Mouse (Mus musculus) heart, embryonic 13.5 days (tissue): Measurements from ENCODE around the gene 2610008E11Rik. TPM values are rescaled to one million over a fixed set of nuclear protein-coding genes. Genes with fewer than 3 reads are reported as not detected.
A peak's percentile ranks its signal among the peaks of the same experiment; 100 is the strongest.

Experiments used
- ATAC-seq: fragments of 200-750 bp; cut with Nextera tagmentation; 2 replicates; pipeline ENCODE4 v1.8.0; 2017; ENCODE audit warnings: moderate TSS enrichment; ENCODE audit not compliant: insufficient number of reproducible peaks, low FRiP score, low TSS enrichment; ENCODE audit errors: extremely low read depth
- H3K27ac ChIP-seq: fragments of 300-500 bp; sonication (generic); replicated peaks from 2 replicates; pipeline ENCODE4 v1.5.1; 2015; ENCODE audit warnings: moderate library complexity, mild to moderate bottlenecking, inconsistent platforms
- H3K27me3 ChIP-seq: fragments of 300-500 bp; sonication (generic); replicated peaks from 2 replicates; pipeline ENCODE4 v1.6.1; 2015; ENCODE audit warnings: mild to moderate bottlenecking, inconsistent platforms
- H3K36me3 ChIP-seq: fragments of 300-500 bp; sonication (generic); 2 replicates; pipeline ENCODE4 v1.6.1; 2015; ENCODE audit warnings: mild to moderate bottlenecking, inconsistent platforms
- H3K4me1 ChIP-seq: fragments of 300-500 bp; sonication (generic); 2 replicates; pipeline ENCODE4 v1.6.1; 2015; ENCODE audit warnings: inconsistent platforms
- H3K4me2 ChIP-seq: fragments of 300-500 bp; sonication (generic); 2 replicates; pipeline ENCODE4 v1.6.1; 2015; ENCODE audit warnings: inconsistent platforms, mild to moderate bottlenecking, moderate library complexity
- H3K4me3 ChIP-seq: fragments of 300-500 bp; sonication (generic); 2 replicates; pipeline ENCODE4 v1.5.1; 2015; ENCODE audit warnings: moderate library complexity, mild to moderate bottlenecking, inconsistent platforms
- H3K9ac ChIP-seq: fragments of 300-500 bp; sonication (generic); 2 replicates; pipeline ENCODE4 v1.6.1; 2015; ENCODE audit warnings: inconsistent platforms, mild to moderate bottlenecking, moderate library complexity
- H3K9me3 ChIP-seq: fragments of 300-500 bp; sonication (generic); 2 replicates; pipeline ENCODE4 v1.6.1; 2016; ENCODE audit warnings: inconsistent platforms
- WGBS: fragments of 180-500 bp; shearing (Covaris S2); methylation state at CpG from one replicate; pipeline ENCODE4 v1.1.7; 2015; ENCODE audit warnings: mixed read lengths; 5-methylcytosine and 5-hydroxymethylcytosine counted together
- polyA plus RNA-seq: library from polyadenylated mRNA; unstranded; fragments of >200 nt; fragmentation: Nextera tagmentation; extraction: Ambion mirVana; gene quantifications from 2 replicates; pipeline ENCODE4 v1.2.1, GENCODE M21; 2015

Gene 2610008E11Rik
- polyA plus RNA-seq: 16.4 and 16.7 TPM in 2 replicates

DNA sequence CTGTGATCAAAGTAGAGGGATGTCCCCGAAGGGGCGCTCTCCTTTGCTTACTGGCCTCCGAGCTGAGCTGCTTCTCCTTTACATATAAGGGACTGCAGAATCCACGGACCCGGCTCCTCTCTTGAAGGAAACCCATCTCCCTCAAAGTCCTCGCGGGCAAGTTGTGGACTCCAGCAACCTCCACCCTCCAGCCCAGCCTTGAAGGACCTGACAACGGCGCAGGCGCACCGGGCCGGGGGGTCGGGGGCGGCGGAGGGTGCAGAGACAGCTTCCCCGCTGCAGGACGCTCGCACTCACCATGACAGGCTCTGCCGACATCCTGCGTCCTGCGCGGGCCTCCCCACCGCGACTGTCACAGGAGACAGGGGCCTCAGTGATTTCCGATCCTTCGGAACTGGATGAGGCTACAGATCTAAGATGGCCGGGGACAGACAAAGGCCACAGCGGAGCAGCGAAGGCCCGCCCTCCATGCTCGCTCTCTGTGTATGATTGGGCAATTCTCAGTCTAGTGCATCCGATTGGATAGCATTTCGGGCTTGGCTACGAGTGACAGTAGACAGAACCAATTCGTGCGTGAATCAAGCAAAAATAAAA, at the start of gene 2610008E11Rik:
TSS of gene 2610008E11Rik (minus strand) at position 440 of the 594 bp plus-strand sequence.
- peaks cover 25% of the 10 kb centered on the region for H3K36me3 ChIP-seq
- peak within 1 kb of the TSS; percentile 96 for H3K9ac ChIP-seq
- no peaks in the 10 kb centered on the region for H3K27me3 ChIP-seq
- peak; percentile 100 for ATAC-seq
- peaks cover 39% of the 10 kb centered on the region for H3K4me1 ChIP-seq
- no peaks in the 10 kb centered on the region for H3K9me3 ChIP-seq
- peak within 1 kb of the TSS; percentile 82 for H3K4me2 ChIP-seq
- H3K4me3 ChIP-seq: peak within 1 kb of the TSS; percentile 91
- WGBS: 1% methylated on average over 36 of the region's 36 CpGs
- peak within 1 kb of the TSS; percentile 98 for H3K27ac ChIP-seq

DNA sequence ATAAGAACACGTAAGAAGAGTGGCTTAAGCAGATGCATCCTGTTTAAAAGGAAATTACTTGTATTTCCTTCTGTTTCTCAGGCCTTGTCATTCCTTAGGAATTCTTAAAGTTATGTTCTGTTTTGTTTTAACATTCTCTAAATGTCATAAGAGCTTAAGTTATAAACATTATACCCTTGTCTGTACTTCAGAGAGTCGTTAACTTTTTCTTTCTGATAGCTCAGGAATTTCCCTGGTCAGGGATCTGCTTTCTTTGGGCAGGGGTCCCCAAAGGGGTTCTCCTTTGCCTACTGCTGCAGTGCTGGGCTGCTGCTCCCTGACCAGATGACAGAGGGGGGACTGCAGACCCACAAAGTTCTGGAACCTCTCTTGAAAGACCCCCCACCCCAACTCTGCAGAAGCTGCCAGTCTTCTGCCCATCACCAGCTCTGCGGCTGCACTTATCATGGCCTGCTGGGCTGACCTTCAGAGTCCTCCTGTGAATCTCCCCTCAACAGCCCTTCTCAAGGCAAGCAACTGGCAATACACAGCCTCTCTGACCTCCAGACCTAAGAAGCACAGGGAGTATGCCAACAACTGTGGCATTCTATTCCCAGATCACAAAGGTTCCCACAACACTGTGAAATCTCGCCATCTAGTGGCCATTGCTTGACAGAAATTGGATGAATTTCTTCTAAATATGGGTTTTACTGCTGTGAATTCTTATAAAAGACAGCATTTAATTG, 18.9 kb upstream of the 2610008E11Rik start:
- WGBS: 26% methylated on average over 4 of the region's 4 CpGs
- Histone ChIP-seq H3K27me3 (no peaks in the 10 kb centered on the region), H3K27ac (peak overlapping the region; percentile 76), H3K9ac (no peak overlapping the region), H3K4me3 (no peak overlapping the region), H3K36me3 (no peaks in the 10 kb centered on the region), H3K4me1 (peaks cover 5% of the 10 kb centered on the region), H3K9me3 (no peaks in the 10 kb centered on the region), H3K4me2 (no peak overlapping the region)
- no peak for ATAC-seq

- whole genome bisulfite sequencing: 73% methylated on average over 1 of the region's 1 CpGs
- no peaks in the 10 kb centered on the region for H3K9me3 ChIP-seq
- ATAC-seq: no peak
- no peaks in the 10 kb centered on the region for H3K27me3 ChIP-seq
- 0 out of 2 replicates have a peak overlapping the region, but pooled peaks have one; percentile 25 for H3K27ac ChIP-seq
- H3K4me1 ChIP-seq: peaks cover 5% of the 10 kb centered on the region
- H3K36me3 ChIP-seq: no peaks in the 10 kb centered on the region
- H3K9ac ChIP-seq: no peak overlapping the region
- H3K4me3 ChIP-seq: no peak overlapping the region
- H3K4me2 ChIP-seq: no peak overlapping the region
Observed at GRCm38 (mm10) chr10:79115085-79115484, 17.7 kb upstream of the 2610008E11Rik start.

DNA sequence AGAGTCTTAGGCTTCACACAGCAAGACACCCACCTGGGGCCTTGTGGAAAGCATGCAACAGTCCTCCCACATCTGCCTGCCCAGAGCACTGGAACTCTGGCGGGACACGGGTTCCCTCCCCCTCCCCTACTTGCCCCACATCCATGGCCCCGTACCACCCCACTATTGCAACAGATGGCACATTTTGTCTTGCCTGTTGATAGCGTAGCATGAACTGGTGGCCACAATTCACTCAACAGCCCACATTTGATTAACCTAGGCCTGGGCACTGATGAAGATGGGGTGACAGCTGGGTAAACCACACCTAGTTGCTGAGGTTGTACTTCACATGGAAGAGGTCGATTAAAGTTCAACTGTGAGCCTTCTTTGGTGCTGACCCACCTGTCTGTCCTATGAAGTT, 13.1 kb upstream of the 2610008E11Rik start:
- 77% methylated on average over 5 of the region's 5 CpGs for WGBS
- H3K4me1 ChIP-seq: peaks cover 17% of the 10 kb centered on the region
- H3K4me3 ChIP-seq: no peak overlapping the region
- H3K27me3 ChIP-seq: no peaks in the 10 kb centered on the region
- ATAC-seq: no peak
- H3K4me2 ChIP-seq: no peak overlapping the region
- H3K9me3 ChIP-seq: no peaks in the 10 kb centered on the region
- H3K9ac ChIP-seq: no peak overlapping the region
- no peak overlapping the region for H3K27ac ChIP-seq
- no peaks in the 10 kb centered on the region for H3K36me3 ChIP-seq

DNA sequence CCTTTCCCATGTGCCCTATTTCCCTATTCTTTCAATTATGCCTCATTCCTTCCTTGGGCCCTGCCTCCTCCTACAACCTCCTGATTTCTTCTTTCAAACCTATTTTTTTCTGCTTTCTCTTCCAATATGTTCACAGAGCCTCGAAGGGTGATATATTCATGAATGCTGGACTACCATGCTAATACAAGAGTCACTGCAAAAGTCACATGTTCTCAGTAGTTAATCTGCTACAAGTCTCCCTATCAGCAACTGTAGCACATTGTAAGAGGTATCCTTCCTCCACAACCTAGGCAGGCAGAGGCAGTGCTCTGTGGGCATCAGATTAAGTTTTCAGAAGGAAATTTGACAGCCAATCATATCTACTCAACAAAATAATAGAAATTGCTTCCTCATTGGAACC, 11.8 kb upstream of the 2610008E11Rik start:
- H3K27me3 ChIP-seq: no peaks in the 10 kb centered on the region
- WGBS: 78% methylated on average over 1 of the region's 1 CpGs
- no peak overlapping the region for H3K4me3 ChIP-seq
- H3K4me1 ChIP-seq: peaks cover 17% of the 10 kb centered on the region
- H3K36me3 ChIP-seq: no peaks in the 10 kb centered on the region
- no peak for ATAC-seq
- no peak overlapping the region for H3K9ac ChIP-seq
- no peak overlapping the region for H3K4me2 ChIP-seq
- H3K27ac ChIP-seq: no peak overlapping the region
- H3K9me3 ChIP-seq: no peaks in the 10 kb centered on the region

DNA sequence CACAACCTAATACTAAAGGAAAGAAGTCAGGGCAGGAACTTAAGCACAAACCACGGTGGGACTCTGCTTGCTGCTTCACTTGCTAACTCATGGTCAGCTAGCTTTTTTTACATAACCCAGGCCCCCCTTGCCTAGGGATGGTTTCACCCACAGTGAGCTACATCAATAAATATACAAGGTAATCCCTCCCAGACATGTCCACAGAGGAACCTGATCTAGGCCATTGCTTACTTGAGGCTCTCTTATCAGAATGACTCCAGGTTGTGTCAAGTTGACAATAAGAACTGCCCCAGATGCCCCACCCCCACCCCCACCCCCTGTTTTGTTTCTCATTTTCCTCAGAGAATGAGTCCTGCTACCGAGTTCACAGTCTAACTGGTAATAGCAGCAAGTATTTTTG, 10.1 kb upstream of the 2610008E11Rik start:
- H3K27me3 ChIP-seq: no peaks in the 10 kb centered on the region
- no peak overlapping the region for H3K9ac ChIP-seq
- no peaks in the 10 kb centered on the region for H3K9me3 ChIP-seq
- no peak overlapping the region for H3K4me2 ChIP-seq
- WGBS: 54% methylated on average over 2 of the region's 2 CpGs
- H3K27ac ChIP-seq: no peak overlapping the region
- ATAC-seq: no peak
- H3K4me1 ChIP-seq: peaks cover 17% of the 10 kb centered on the region
- no peak overlapping the region for H3K4me3 ChIP-seq
- H3K36me3 ChIP-seq: no peaks in the 10 kb centered on the region

GRCm38 (mm10) chr10:79106325-79107282, 9.2 kb upstream of the 2610008E11Rik start:
- no peak overlapping the region for H3K4me3 ChIP-seq
- peak overlapping the region; percentile 61 for H3K27ac ChIP-seq
- no peak for ATAC-seq
- peak overlapping the region; percentile 18 for H3K4me2 ChIP-seq
- H3K9ac ChIP-seq: no peak overlapping the region
- 27% methylated on average over 8 of the region's 8 CpGs for WGBS
- no peaks in the 10 kb centered on the region for H3K36me3 ChIP-seq
- H3K9me3 ChIP-seq: no peaks in the 10 kb centered on the region
- peaks cover 26% of the 10 kb centered on the region for H3K4me1 ChIP-seq
- H3K27me3 ChIP-seq: no peaks in the 10 kb centered on the region

GRCm38 (mm10) chr10:79096706-79097105, 694 bp downstream of the 2610008E11Rik start:
- Histone ChIP-seq H3K36me3 (peaks cover 31% of the 10 kb centered on the region), H3K27ac (peak overlapping the region; percentile 98), H3K9me3 (no peaks in the 10 kb centered on the region), H3K4me1 (peaks cover 34% of the 10 kb centered on the region), H3K27me3 (no peaks in the 10 kb centered on the region), H3K9ac (peak overlapping the region; percentile 96), H3K4me2 (peak overlapping the region; percentile 82), H3K4me3 (peak overlapping the region; percentile 91)
- 6% methylated on average over 2 of the region's 2 CpGs for WGBS
- no peak for ATAC-seq

DNA sequence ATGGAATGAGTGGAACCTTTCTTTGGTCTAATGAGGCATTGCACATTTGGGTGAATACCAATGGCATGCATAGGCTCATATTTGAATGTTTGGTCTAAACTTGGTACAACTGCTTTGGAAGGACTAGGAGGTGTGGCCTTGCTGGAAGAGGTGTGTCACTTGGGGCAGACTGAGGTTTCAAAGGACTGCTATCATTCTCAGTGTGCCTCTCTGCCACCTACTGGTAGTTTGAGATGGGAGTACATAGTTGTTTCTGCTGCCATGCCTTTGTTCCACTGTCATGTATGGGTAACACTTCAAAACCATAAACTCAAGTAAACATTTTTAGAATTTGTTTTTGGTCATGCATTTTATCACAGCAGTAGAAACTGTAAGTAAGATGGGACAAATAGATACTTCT, 5.7 kb downstream of the 2610008E11Rik start:
- no peaks in the 10 kb centered on the region for H3K9me3 ChIP-seq
- no peak overlapping the region for H3K4me2 ChIP-seq
- H3K4me3 ChIP-seq: no peak overlapping the region
- no peak for ATAC-seq
- peaks cover 79% of the 10 kb centered on the region for H3K36me3 ChIP-seq
- no peak overlapping the region for H3K9ac ChIP-seq
- no peaks in the 10 kb centered on the region for H3K27me3 ChIP-seq
- H3K27ac ChIP-seq: no peak overlapping the region
- peaks cover 28% of the 10 kb centered on the region for H3K4me1 ChIP-seq

DNA sequence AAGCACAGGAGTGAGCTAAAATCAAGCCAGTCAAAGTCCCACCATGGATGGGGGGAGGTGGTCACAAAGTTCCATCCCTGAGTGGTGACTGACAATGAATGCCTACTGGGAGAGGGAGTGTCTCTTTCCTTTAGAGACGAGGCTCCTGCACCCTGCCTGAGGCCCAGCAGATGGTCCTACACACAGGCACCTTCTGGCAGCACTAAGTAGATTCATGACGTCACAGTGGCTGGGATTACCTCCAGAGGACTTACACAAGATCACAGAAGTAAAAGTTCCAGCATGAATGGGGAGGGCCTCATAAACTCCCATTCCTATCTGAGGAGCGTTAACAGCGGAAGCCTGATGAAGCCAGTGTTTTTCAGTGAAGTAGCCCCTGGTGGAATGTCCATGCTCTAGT, 8.4 kb downstream of the 2610008E11Rik start:
- no peaks in the 10 kb centered on the region for H3K9me3 ChIP-seq
- H3K4me3 ChIP-seq: no peak overlapping the region
- 68% methylated on average over 4 of the region's 4 CpGs for WGBS
- no peak overlapping the region for H3K27ac ChIP-seq
- no peak overlapping the region for H3K9ac ChIP-seq
- peaks cover 3% of the 10 kb centered on the region; the same call in 1 of the 2 replicates for H3K4me1 ChIP-seq
- no peaks in the 10 kb centered on the region for H3K27me3 ChIP-seq
- no peak for ATAC-seq
- H3K4me2 ChIP-seq: no peak overlapping the region
- H3K36me3 ChIP-seq: peaks cover 74% of the 10 kb centered on the region

- Histone ChIP-seq H3K27me3 (no peaks in the 10 kb centered on the region), H3K9me3 (no peaks in the 10 kb centered on the region), H3K4me2 (no peak overlapping the region), H3K9ac (no peak overlapping the region), H3K36me3 (peaks cover 52% of the 10 kb centered on the region), H3K4me3 (no peak overlapping the region), H3K27ac (no peak overlapping the region), H3K4me1 (peaks cover 3% of the 10 kb centered on the region; the same call in 1 of the 2 replicates)
- ATAC-seq: no peak
- 97% methylated on average over 2 of the region's 2 CpGs for WGBS
Observed at GRCm38 (mm10) chr10:79086577-79086976, 10.8 kb downstream of the 2610008E11Rik start.
